Mouse (Mus musculus) testis, adult 2 months (tissue): ENCODE measurements at regions not wholly inside any gene's neighbourhood (a gene's known extent, or its start where the extent isn't known, plus 50 kb on each side); places are given as distances from the start of the nearest gene placed in this dataset.

Source experiments
- CTCF ChIP-seq: fragments of 200-500 bp; IDR thresholded peaks from 2 replicates; pipeline ENCODE4 v1.5.1; 2012; ENCODE audit warnings: low read depth, mild to moderate bottlenecking, inconsistent platforms, low read length, moderate library complexity; ENCODE audit not compliant: control insufficient read depth, insufficient read depth, insufficient replicate concordance
- POLR2A ChIP-seq: fragments of 200-500 bp; IDR thresholded peaks from 2 replicates; pipeline ENCODE4 v1.6.1; 2012; ENCODE audit warnings: low read depth, mild to moderate bottlenecking, inconsistent platforms, low read length, moderate library complexity; ENCODE audit not compliant: control insufficient read depth

GRCm38 (mm10) chr1:122509580-122509979, 941.8 kb upstream of the Ddx18 start:
- TF ChIP-seq POLR2A (no peak), CTCF (no peak)
